ENCODE assay signal across 23 mouse cellular contexts in genomic region chr13:16341727-16342126, GRCm38 (mm10).
"Had no signal": no experiment of that assay in that cellular context is flagged by ENCODE, and none has a peak within 500 bp of the region (broad histone marks: within the 10 kb centered on the region; RNA-seq: fewer than 3 reads in every experiment).

No protein-coding gene starts in this region.

- H3K9me3 ChIP-seq: heart, embryonic 13.5 days; heart, embryonic 15.5 days; hindbrain, embryonic 13.5 days; hindbrain, embryonic 15.5 days; kidney, embryonic 15.5 days; limb, embryonic 13.5 days; limb, embryonic 15.5 days; liver, embryonic 12.5 days had no signal

- ATAC-seq: hindbrain, postnatal 0 days; intestine, embryonic 16.5 days; liver, embryonic 12.5 days had no signal

- DNase-seq: gastrocnemius, adult 2 months; gastrocnemius, postnatal 10 days; gastrocnemius, postnatal 25 days; heart, adult 18-20 months; heart, postnatal 14 days; heart, postnatal 36 days; kidney, adult 11 months; kidney, adult 9 months; layer of hippocampus, adult 9-11 months; layer of hippocampus, postnatal 36 days; left cerebral cortex, postnatal 4 days had no signal

- H3K27me3 ChIP-seq: heart, embryonic 13.5 days; heart, embryonic 15.5 days; hindbrain, embryonic 13.5 days; hindbrain, embryonic 15.5 days; kidney, embryonic 15.5 days; limb, embryonic 13.5 days; limb, embryonic 15.5 days; liver, embryonic 12.5 days had no signal

- H3K9ac ChIP-seq: heart, embryonic 13.5 days; heart, embryonic 15.5 days; hindbrain, embryonic 13.5 days; hindbrain, embryonic 15.5 days; kidney, embryonic 15.5 days; limb, embryonic 13.5 days; limb, embryonic 15.5 days; liver, embryonic 12.5 days had no signal

- H3K36me3 ChIP-seq: heart, embryonic 13.5 days; heart, embryonic 15.5 days; hindbrain, embryonic 13.5 days; hindbrain, embryonic 15.5 days; kidney, embryonic 15.5 days; limb, embryonic 13.5 days; limb, embryonic 15.5 days; liver, embryonic 12.5 days had no signal

- H3K4me3 ChIP-seq: gastrocnemius, adult 2 months; heart, embryonic 13.5 days; heart, embryonic 15.5 days; hindbrain, embryonic 13.5 days; hindbrain, embryonic 15.5 days; kidney, embryonic 15.5 days; limb, embryonic 13.5 days; limb, embryonic 15.5 days; liver, embryonic 12.5 days had no signal

- H3K27ac ChIP-seq: gastrocnemius, adult 2 months; heart, embryonic 13.5 days; heart, embryonic 15.5 days; hindbrain, embryonic 13.5 days; hindbrain, embryonic 15.5 days; hindbrain, postnatal 0 days; kidney, embryonic 15.5 days; kidney, postnatal 0 days; limb, embryonic 13.5 days; limb, embryonic 15.5 days; liver, embryonic 12.5 days had no signal

- H3K4me2 ChIP-seq: heart, embryonic 11.5 days; heart, embryonic 13.5 days; heart, embryonic 15.5 days; hindbrain, embryonic 13.5 days; hindbrain, embryonic 15.5 days; kidney, embryonic 15.5 days; limb, embryonic 13.5 days; limb, embryonic 15.5 days; liver, embryonic 12.5 days had no signal

- H3K4me1 ChIP-seq: heart, embryonic 15.5 days; hindbrain, embryonic 13.5 days; hindbrain, embryonic 15.5 days; kidney, embryonic 15.5 days; limb, embryonic 13.5 days; liver, embryonic 12.5 days had no signal
